Mouse (Mus musculus): ENCODE results near the gene Gm42791.
A peak's percentile ranks its signal among the peaks of the same experiment; 100 is the strongest.

Gene Gm42791

GRCm38 (mm10) chr5:149009111-149009510 lies 14.2 kb upstream of the Gm42791 start:
- DNase-seq (ENCODE audit: low spot score in 2 of 2), result no peak

- no peak for DNase-seq (ENCODE audit: low spot score in 2 of 2)
These were observed 12.3 kb upstream of the Gm42791 start for GRCm38 (mm10) chr5:149007295-149007646.

GRCm38 (mm10) chr5:149006362-149007294 lies 11.7 kb upstream of the Gm42791 start:
- peak; percentile 97 to 100 for DNase-seq (ENCODE audit: low spot score in 2 of 2)

DNA sequence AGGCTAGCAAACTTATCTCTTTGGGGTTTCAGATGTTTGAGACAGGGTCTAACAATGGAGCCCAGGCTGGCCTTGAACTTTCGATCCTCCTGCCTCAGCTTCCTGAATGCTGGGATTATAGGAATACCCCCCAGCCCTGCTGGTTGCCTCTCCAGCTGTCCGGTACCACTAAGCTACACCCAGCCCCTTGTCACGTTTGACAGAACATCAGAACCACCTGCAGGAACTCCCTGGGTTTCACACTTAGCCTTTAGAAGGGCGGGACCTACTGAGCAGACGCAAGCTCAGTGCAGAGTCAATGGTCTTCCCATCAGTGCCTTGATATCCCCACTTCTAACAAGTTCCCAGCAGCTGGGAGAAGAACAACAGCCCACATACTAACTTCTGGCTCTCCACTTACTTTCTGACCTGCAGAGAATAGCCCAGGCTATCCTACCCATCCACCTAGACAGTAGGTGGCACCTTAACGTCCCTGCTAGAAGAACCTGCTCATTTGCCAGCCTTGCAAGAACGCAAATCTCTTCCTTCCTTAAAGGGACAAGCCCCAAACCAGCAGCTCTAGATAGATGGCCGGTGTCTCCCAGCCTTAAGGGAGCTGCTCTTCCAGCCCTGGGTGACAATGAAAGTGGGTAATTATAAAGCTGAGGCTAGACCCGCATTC lies 10.9 kb upstream of the Gm42791 start:
- DNase-seq (ENCODE audit: low spot score in 2 of 2), result no peak

- no peak for DNase-seq (ENCODE audit: low spot score in 2 of 2)
These were observed 10.1 kb upstream of the Gm42791 start for GRCm38 (mm10) chr5:149005083-149005482.

DNA sequence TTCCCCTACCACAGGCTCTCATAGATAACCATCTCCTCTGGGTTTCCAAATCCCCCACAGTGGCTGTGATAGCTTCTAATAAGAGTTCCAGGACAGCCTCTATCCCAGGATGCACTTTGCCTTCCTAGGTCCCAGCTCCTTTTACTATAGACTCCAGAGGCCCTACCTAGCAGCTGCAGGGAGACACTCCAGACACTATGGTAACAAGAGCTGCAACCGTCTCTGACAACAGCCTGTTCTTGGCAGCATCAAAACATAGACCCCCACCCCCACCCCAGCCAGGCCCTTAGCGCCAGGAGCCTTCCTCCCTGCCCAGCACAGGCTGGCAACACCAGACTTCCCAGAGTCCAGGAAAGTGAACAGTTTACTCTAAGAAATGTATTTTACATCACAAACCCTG lies 8.2 kb upstream of the Gm42791 start:
- DNase-seq (ENCODE audit: low spot score in 2 of 2), result no peak

DNA sequence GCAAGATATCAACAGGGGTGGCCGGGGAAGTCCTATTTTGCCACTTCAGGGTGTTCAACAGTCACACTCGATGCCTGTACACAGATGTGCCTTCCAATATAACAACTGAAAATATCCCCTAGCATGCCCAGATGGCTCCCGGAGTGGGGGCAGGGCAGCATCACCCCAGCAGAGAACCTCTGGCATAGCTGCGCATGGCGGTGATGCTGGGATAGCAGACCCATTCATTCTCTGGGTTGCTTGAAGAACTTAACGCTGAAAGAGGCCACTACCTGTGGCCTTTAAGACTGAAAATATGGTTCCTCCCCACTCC lies 7.8 kb upstream of the Gm42791 start:
- no peak for DNase-seq (ENCODE audit: low spot score in 2 of 2)

DNA sequence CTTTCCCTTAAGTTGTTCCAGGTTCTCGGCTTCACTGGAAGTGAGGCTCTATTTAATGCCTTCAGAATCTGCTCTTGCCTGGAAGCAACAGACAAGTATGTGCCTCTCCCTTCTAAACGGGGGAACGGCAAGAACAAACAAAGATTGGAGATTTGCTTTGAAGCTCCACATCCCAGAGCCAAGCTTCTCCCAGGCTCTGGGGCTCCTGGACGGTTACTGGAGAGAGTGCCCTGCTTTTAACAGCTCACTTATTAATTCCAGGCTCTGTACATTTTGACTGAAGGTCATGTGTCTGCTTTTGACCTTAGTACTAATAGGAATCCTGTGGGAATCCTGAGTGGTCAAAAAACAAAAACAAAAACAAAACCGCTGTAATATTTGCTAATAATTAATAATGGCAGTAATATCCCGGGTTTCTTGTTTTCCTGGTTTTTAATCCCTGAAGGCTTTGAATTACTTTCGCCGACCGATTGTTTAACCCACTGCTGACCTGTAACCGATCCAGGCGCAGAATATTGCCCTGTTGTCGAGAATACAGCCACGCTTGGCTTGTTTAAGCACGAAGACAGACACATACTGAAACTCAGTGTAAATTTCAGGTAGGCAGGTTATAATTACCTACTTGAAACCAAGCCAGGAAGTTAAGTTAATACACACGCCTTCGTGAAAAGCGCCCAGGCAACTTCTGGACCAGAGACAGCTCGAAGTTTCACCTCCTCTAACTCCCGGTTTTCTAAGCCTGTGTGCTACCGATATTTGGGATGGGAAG lies 7.3 kb upstream of the Gm42791 start:
- no peak for DNase-seq (ENCODE audit: low spot score in 2 of 2)

- no peak for DNase-seq (ENCODE audit: low spot score in 2 of 2)
These were observed 4.9 kb upstream of the Gm42791 start for GRCm38 (mm10) chr5:148999802-149000201.

- no peak for DNase-seq (ENCODE audit: low spot score in 2 of 2)
These were observed 3.6 kb upstream of the Gm42791 start for GRCm38 (mm10) chr5:148998512-148998911.

DNA sequence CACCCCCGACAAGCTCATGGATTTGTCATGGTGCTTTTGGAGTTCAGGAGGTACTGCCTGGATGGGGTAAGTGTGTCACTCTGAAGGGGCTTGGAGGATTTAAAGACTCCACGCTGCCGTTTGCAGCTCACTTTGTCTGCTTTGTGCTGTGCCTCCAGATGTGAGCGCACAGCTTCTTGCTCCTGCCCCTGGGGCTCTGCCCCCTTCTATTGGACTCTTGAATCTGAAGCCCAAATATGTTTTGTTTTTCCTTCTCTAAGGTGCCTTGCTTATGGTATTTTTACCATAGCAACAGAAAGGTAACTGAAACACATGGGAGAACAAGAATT lies 1.7 kb upstream of the Gm42791 start:
- DNase-seq (ENCODE audit: low spot score in 2 of 2), result no peak

GRCm38 (mm10) chr5:148995962-148996708 lies 1.2 kb upstream of the Gm42791 start:
- no peak for DNase-seq (ENCODE audit: low spot score in 2 of 2)

DNA sequence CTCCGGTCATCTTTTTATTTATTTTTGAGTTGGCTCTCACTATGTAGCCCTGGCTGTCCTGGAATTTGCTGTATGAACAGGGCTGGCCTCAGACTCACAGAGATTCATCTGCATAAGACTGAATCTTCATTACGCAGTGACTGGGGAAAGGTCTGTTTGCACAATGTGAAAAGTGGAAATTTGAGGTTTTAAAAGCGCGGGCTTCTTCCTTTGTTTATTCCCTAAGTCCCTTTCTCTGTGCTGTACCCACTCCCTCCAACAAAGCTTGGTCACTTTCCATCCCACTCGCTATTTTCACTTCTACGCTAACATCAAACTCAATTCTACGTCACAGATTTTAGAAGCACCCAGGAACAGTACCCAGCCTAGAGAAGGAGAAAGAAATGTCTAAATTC lies 639 bp downstream of the Gm42791 start:
- DNase-seq (ENCODE audit: low spot score in 2 of 2), result no peak

DNA sequence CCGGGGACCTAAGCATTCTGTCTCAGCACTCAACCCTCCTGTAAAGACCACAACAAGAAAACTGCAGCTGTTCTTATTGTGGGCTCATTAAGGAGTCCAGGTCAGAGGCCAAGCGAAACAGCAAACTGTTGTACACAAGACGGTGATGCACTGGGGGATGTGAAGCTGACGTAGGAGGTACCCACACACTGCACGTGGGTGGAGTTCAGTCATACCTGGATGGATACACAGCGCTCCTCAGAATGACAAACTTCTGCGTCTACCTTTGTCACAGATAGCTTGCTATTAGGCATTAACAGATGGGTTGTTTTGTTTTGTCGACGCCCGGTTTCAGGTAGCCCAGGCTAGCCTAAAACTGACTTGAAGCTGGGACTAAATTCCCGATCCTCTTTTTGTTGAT lies 2.3 kb downstream of the Gm42791 start:
- no peak for DNase-seq (ENCODE audit: low spot score in 2 of 2)

DNA sequence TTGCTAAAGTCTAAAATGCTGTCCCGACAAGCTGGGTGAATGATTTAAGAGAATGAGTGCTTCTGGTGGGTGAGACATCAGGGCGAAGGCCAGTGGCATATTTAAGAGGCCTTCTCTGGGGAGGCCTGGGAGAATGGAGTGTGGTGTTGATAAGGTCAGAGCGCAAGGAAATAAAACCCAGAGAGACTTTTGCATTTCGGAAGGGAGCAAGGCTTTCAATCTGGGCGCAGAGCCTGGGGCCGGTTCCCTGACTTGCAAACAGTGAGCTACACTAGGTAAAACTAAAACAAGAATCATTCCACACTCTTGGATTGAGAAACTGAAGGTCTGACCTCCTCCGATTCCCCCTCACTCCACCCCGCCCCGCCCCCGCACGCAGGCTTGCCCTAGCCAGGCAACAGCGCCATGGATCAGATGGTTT lies 4.0 kb downstream of the Gm42791 start:
- no peak for DNase-seq (ENCODE audit: low spot score in 2 of 2)

GRCm38 (mm10) chr5:148989480-148989879 lies 5.5 kb downstream of the Gm42791 start:
- DNase-seq (ENCODE audit: low spot score in 2 of 2), result no peak

GRCm38 (mm10) chr5:148984961-148985360 lies 10.0 kb downstream of the Gm42791 start:
- DNase-seq (ENCODE audit: low spot score in 2 of 2), result no peak

DNA sequence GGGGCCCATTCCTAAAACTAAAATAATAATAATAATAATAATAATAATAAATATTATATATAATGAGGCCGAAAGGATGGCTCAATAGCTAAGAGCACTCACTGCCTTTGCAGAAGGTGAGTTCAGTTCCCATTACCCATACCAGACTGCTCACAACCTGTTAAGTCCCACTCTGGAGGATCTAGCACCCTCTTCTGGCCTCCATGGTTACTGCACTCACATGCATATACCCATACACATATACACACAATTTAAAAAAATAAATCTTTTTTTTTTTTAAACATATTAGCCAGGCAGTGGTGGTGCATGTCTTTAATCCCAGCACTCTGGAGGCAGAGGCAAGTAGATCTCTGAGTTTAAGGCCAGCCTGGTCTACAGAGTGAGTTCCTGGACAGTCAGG lies 11.3 kb downstream of the Gm42791 start:
- DNase-seq (ENCODE audit: low spot score in 2 of 2), result no peak

- DNase-seq (ENCODE audit: low spot score in 2 of 2), result no peak
These were observed 11.8 kb downstream of the Gm42791 start for GRCm38 (mm10) chr5:148983108-148983664.

- DNase-seq (ENCODE audit: low spot score in 2 of 2), result no peak
These were observed 12.6 kb downstream of the Gm42791 start for GRCm38 (mm10) chr5:148982396-148982795.

DNA sequence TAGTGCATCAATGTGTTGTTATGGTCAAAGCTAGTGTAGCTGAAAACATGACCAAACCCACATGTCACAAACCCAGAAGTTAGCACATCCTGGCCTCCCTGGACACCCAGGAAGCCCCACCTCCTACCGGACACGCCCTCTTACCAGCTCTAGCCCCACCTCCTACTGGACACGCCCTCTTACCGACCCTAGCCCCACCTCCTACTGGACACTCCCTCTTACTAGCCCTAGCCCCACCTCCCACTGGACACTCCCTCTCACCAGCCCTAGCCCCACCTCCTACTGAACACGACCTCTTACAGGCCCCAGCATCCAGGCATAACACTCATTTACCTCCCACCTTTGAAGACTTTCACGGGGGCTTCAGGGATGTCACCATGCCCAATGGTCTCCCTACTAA lies 14.3 kb downstream of the Gm42791 start:
- peak in 1 of 2 experiments; percentile 68 for DNase-seq (ENCODE audit: low spot score in 2 of 2)

Measured in spleen, postnatal 4 days (tissue).